Mouse (Mus musculus): ENCODE measurements at regions not wholly inside any gene's neighbourhood (a gene's known extent, or its start where the extent isn't known, plus 50 kb on each side); places are given as distances from the start of the nearest gene placed in this dataset.

GRCm38 (mm10) chr6:100347481-100347880 lies 60.2 kb upstream of the Rybp start:
- DNase-seq (ENCODE audit: low read depth) = no peak
- TF ChIP-seq POLR2A (IDR thresholded peaks at IDR 0.05; ENCODE audit: borderline replicate concordance, extremely low read depth, insufficient read depth, insufficient read length, poor library complexity, severe bottlenecking) (no peak), CTCF (IDR thresholded peaks at IDR 0.05; ENCODE audit: borderline replicate concordance, extremely low read depth, insufficient read depth, insufficient read length) (no peak)

GRCm38 (mm10) chr6:100345073-100345472 lies 57.8 kb upstream of the Rybp start:
- TF ChIP-seq CTCF (IDR thresholded peaks at IDR 0.05; ENCODE audit: borderline replicate concordance, extremely low read depth, insufficient read depth, insufficient read length) (no peak), POLR2A (IDR thresholded peaks at IDR 0.05; ENCODE audit: borderline replicate concordance, extremely low read depth, insufficient read depth, insufficient read length, poor library complexity, severe bottlenecking) (no peak)
- DNase-seq (ENCODE audit: low read depth) = no peak

GRCm38 (mm10) chr6:100341305-100342290 lies 54.3 kb upstream of the Rybp start:
- TF ChIP-seq CTCF (IDR thresholded peaks at IDR 0.05; ENCODE audit: borderline replicate concordance, extremely low read depth, insufficient read depth, insufficient read length) (no peak), POLR2A (IDR thresholded peaks at IDR 0.05; ENCODE audit: borderline replicate concordance, extremely low read depth, insufficient read depth, insufficient read length, poor library complexity, severe bottlenecking) (no peak)
- DNase-seq (ENCODE audit: low read depth) = peak; percentile 92

DNA sequence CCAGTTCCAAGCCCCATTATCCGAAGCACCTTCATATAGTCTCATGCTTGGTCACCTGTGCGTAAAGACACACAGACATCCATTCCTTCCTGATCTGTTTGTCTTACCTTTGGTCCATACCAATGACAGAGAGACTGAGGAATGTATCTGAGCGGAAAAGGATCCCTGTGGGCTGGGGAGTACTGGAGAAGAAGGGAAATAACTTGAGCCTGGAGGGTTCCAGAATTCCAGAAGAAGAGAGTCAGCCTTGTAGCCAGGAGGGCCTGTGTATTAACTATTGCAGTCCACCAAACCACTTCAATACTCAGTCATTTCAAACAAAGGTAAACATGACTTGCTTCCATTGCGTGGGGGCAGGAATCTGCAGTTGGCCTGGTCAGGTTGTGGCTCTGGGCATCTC lies 51.0 kb upstream of the Rybp start:
- TF ChIP-seq POLR2A (IDR thresholded peaks at IDR 0.05; ENCODE audit: borderline replicate concordance, extremely low read depth, insufficient read depth, insufficient read length, poor library complexity, severe bottlenecking) (no peak), CTCF (IDR thresholded peaks at IDR 0.05; ENCODE audit: borderline replicate concordance, extremely low read depth, insufficient read depth, insufficient read length) (no peak)
- DNase-seq (ENCODE audit: low read depth) = no peak

Data from brain, embryonic 14.5 days (tissue).